Mouse (Mus musculus): ENCODE measurements around the gene Tango2.

- TF ChIP-seq POLR2A (IDR thresholded peaks at IDR 0.05; ENCODE audit: insufficient read length, low read depth), result no peak
- TF ChIP-seq MYOG (IDR thresholded peaks at IDR 0.05; ENCODE audit: control insufficient read depth in 1 of 3, insufficient read depth in 1 of 3, insufficient read length in 2 of 3, low read depth in 2 of 3), result no peak
- TF ChIP-seq CEBPB (IDR thresholded peaks at IDR 0.05; ENCODE audit: insufficient read depth, poor library complexity, severe bottlenecking), result no peak
- TF ChIP-seq MYOD1 (IDR thresholded peaks at IDR 0.05; ENCODE audit: control insufficient read depth in 1 of 3, insufficient read length in 2 of 3, low read depth in 2 of 3), result no peak
- TF ChIP-seq POLR2AphosphoS2 (IDR thresholded peaks at IDR 0.05; ENCODE audit: insufficient read length, low read depth), result no peak
- no peak for TF ChIP-seq TCF12 (IDR thresholded peaks at IDR 0.05; ENCODE audit: insufficient read depth, poor library complexity, severe bottlenecking)
- no peak for TF ChIP-seq USF1 (IDR thresholded peaks at IDR 0.05; ENCODE audit: low read depth)
Measured at GRCm38 (mm10) chr16:18379338-18380001, 31.6 kb upstream of the Tango2 start.
